Mouse (Mus musculus) cortical plate, adult 2 months (tissue): Measurements from ENCODE around the gene Gm42742.

Source experiments
- CTCF ChIP-seq: fragments of 200-500 bp; IDR thresholded peaks from 2 replicates; pipeline ENCODE4 v1.5.1; 2011; ENCODE audit warnings: mild to moderate bottlenecking, control low read depth, low read length; ENCODE audit not compliant: insufficient read depth; ENCODE audit errors: extremely low read depth
- POLR2A ChIP-seq: fragments of 200-500 bp; IDR thresholded peaks from 2 replicates; pipeline ENCODE4 v1.6.1; 2011; ENCODE audit warnings: mild to moderate bottlenecking, low read length, control low read depth; ENCODE audit not compliant: insufficient read depth; ENCODE audit errors: extremely low read depth

DNA sequence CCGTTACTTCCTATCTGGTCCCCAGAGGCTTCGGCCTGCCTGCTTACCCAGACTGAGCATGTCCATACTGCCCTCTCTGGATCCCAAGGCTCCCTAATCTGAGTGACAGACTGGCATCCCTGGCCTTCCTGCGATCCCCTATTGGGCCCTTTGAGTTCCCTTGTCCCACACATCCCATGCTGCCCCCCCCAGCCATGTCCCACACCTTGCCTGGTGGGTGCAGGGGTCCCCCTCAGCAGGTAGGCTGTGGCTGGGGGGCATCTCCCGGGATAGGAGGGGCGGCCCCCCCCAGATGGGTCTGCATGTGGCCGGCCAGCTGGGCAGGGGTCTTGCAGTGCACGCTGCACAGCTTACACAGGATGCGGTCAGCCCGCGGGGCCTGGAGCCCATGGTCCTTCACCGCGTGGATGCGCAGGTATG, 2.4 kb upstream of the Gm42742 start:
- no peak for TF ChIP-seq CTCF
- no peak for TF ChIP-seq POLR2A
